Mouse (Mus musculus) G1E (cell line): ENCODE data around the gene Galnt18.

Experiments
- CTCF ChIP-seq: IDR thresholded peaks from 2 replicates; pipeline ENCODE4 v1.5.1; 2012; ENCODE audit warnings: low read depth, low read length, inconsistent platforms, mixed read lengths
- TAL1 ChIP-seq: conservative IDR thresholded peaks from 2 replicates; pipeline ENCODE4 v1.6.1; 2012; ENCODE audit warnings: low read depth, low read length, inconsistent platforms, mixed read lengths

- no peak for TF ChIP-seq CTCF
- no peak for TF ChIP-seq TAL1
Measured at GRCm38 (mm10) chr7:111631265-111631664, 148.5 kb downstream of the Galnt18 start.
